Mouse (Mus musculus): Measurements from ENCODE around the gene Slc5a6. TPM values are rescaled to one million over a fixed set of nuclear protein-coding genes. Genes with fewer than 3 reads are reported as not detected.

Slc5a6 gene
- polyA plus RNA-seq, 1 experiment = 81.5 TPM

GRCm38 (mm10) chr5:31000122-31000521, 48.6 kb downstream of the Slc5a6 start:
- Histone ChIP-seq H3K27me3 (replicated peaks; ENCODE audit: control insufficient read depth, insufficient read depth, low read length) (no peaks in the 10 kb centered on the region), H3K27ac (ENCODE audit: insufficient read depth, low read depth, low read length) (no peak overlapping the region), H3K4me3 (ENCODE audit: insufficient read depth, low read depth, low read length) (no peak overlapping the region), H3K4me1 (ENCODE audit: control insufficient read depth, insufficient read depth, low read length) (peaks cover under 1% of the 10 kb centered on the region; the same call in 1 of the 2 replicates), H3K36me3 (ENCODE audit: control insufficient read depth, insufficient read depth, low read length) (no peaks in the 10 kb centered on the region)
- no peak for DNase-seq
- WGBS = 61% methylated on average over 7 of the region's 7 CpGs
- TF ChIP-seq CTCF (conservative IDR thresholded peaks at IDR 0.05; ENCODE audit: insufficient read depth, insufficient read length, low read depth, low read length) (no peak), POLR2A (IDR thresholded peaks at IDR 0.05; ENCODE audit: low read depth, low read length) (no peak)

GRCm38 (mm10) chr5:30999324-30999723, 49.4 kb downstream of the Slc5a6 start:
- Histone ChIP-seq H3K4me3 (ENCODE audit: insufficient read depth, low read depth, low read length) (no peak overlapping the region), H3K4me1 (ENCODE audit: control insufficient read depth, insufficient read depth, low read length) (peaks cover 2% of the 10 kb centered on the region; the same call in 1 of the 2 replicates), H3K36me3 (ENCODE audit: control insufficient read depth, insufficient read depth, low read length) (no peaks in the 10 kb centered on the region), H3K27me3 (replicated peaks; ENCODE audit: control insufficient read depth, insufficient read depth, low read length) (no peaks in the 10 kb centered on the region), H3K27ac (ENCODE audit: insufficient read depth, low read depth, low read length) (no peak overlapping the region)
- 84% methylated on average over 5 of the region's 5 CpGs for WGBS
- TF ChIP-seq POLR2A (IDR thresholded peaks at IDR 0.05; ENCODE audit: low read depth, low read length) (no peak), CTCF (conservative IDR thresholded peaks at IDR 0.05; ENCODE audit: insufficient read depth, insufficient read length, low read depth, low read length) (no peak)
- DNase-seq = no peak

GRCm38 (mm10) chr5:30998306-30998705, 50.4 kb downstream of the Slc5a6 start:
- TF ChIP-seq POLR2A (IDR thresholded peaks at IDR 0.05; ENCODE audit: low read depth, low read length) (no peak), CTCF (conservative IDR thresholded peaks at IDR 0.05; ENCODE audit: insufficient read depth, insufficient read length, low read depth, low read length) (peak; percentile 90)
- 28% methylated on average over 5 of the region's 5 CpGs for WGBS
- peaks cover 2% of the 10 kb centered on the region; the same call in 1 of the 2 replicates for H3K4me1 ChIP-seq (ENCODE audit: control insufficient read depth, insufficient read depth, low read length)
- H3K36me3 ChIP-seq (ENCODE audit: control insufficient read depth, insufficient read depth, low read length) = no peaks in the 10 kb centered on the region
- H3K27me3 ChIP-seq (replicated peaks; ENCODE audit: control insufficient read depth, insufficient read depth, low read length) = no peaks in the 10 kb centered on the region
- no peak overlapping the region for H3K27ac ChIP-seq (ENCODE audit: insufficient read depth, low read depth, low read length)
- DNase-seq = peak; percentile 56
- no peak overlapping the region for H3K4me3 ChIP-seq (ENCODE audit: insufficient read depth, low read depth, low read length)

GRCm38 (mm10) chr5:30994910-30995635, 53.7 kb downstream of the Slc5a6 start:
- Histone ChIP-seq H3K4me1 (ENCODE audit: control insufficient read depth, insufficient read depth, low read length) (peaks cover 2% of the 10 kb centered on the region; the same call in 1 of the 2 replicates), H3K27ac (ENCODE audit: insufficient read depth, low read depth, low read length) (no peak overlapping the region), H3K4me3 (ENCODE audit: insufficient read depth, low read depth, low read length) (no peak overlapping the region), H3K36me3 (ENCODE audit: control insufficient read depth, insufficient read depth, low read length) (no peaks in the 10 kb centered on the region), H3K27me3 (replicated peaks; ENCODE audit: control insufficient read depth, insufficient read depth, low read length) (no peaks in the 10 kb centered on the region)
- 54% methylated on average over 11 of the region's 11 CpGs for WGBS
- DNase-seq = no peak
- TF ChIP-seq POLR2A (IDR thresholded peaks at IDR 0.05; ENCODE audit: low read depth, low read length) = no peak
- no peak for TF ChIP-seq CTCF (conservative IDR thresholded peaks at IDR 0.05; ENCODE audit: insufficient read depth, insufficient read length, low read depth, low read length)

- 81% methylated on average over 3 of the region's 3 CpGs for WGBS
- Histone ChIP-seq H3K4me3 (ENCODE audit: insufficient read depth, low read depth, low read length) (no peak overlapping the region), H3K36me3 (ENCODE audit: control insufficient read depth, insufficient read depth, low read length) (no peaks in the 10 kb centered on the region), H3K27me3 (replicated peaks; ENCODE audit: control insufficient read depth, insufficient read depth, low read length) (no peaks in the 10 kb centered on the region), H3K4me1 (ENCODE audit: control insufficient read depth, insufficient read depth, low read length) (peaks cover 2% of the 10 kb centered on the region; the same call in 1 of the 2 replicates), H3K27ac (ENCODE audit: insufficient read depth, low read depth, low read length) (no peak overlapping the region)
- DNase-seq = no peak
- TF ChIP-seq POLR2A (IDR thresholded peaks at IDR 0.05; ENCODE audit: low read depth, low read length) (no peak), CTCF (conservative IDR thresholded peaks at IDR 0.05; ENCODE audit: insufficient read depth, insufficient read length, low read depth, low read length) (no peak)
These were observed 54.6 kb downstream of the Slc5a6 start for GRCm38 (mm10) chr5:30994074-30994473.

- WGBS = 85% methylated on average over 5 of the region's 5 CpGs
- Histone ChIP-seq H3K27me3 (replicated peaks; ENCODE audit: control insufficient read depth, insufficient read depth, low read length) (no peaks in the 10 kb centered on the region), H3K27ac (ENCODE audit: insufficient read depth, low read depth, low read length) (no peak overlapping the region), H3K4me1 (ENCODE audit: control insufficient read depth, insufficient read depth, low read length) (peaks cover 2% of the 10 kb centered on the region; the same call in 1 of the 2 replicates), H3K4me3 (ENCODE audit: insufficient read depth, low read depth, low read length) (no peak overlapping the region), H3K36me3 (ENCODE audit: control insufficient read depth, insufficient read depth, low read length) (no peaks in the 10 kb centered on the region)
- DNase-seq = no peak
- TF ChIP-seq CTCF (conservative IDR thresholded peaks at IDR 0.05; ENCODE audit: insufficient read depth, insufficient read length, low read depth, low read length) (no peak), POLR2A (IDR thresholded peaks at IDR 0.05; ENCODE audit: low read depth, low read length) (no peak)
These were observed 55.6 kb downstream of the Slc5a6 start for GRCm38 (mm10) chr5:30992980-30993676.

Other genes starting within 250 kb of the Slc5a6 start
- 44.3 and 45.3 TPM in 2 replicates for gene Mapre3, start 234.3 kb downstream of the Slc5a6 start, polyA plus RNA-seq (2012; rRNA removed)
- gene Tmem214, start 180.9 kb downstream of the Slc5a6 start, polyA plus RNA-seq (2012; rRNA removed) = 81.3 and 92.5 TPM in 2 replicates
- gene Agbl5, start 160.2 kb downstream of the Slc5a6 start, polyA plus RNA-seq (2012; rRNA removed) = 22.6 and 24.1 TPM in 2 replicates
- 377 and 422 TPM in 2 replicates for gene Ost4, start 141.1 kb downstream of the Slc5a6 start, polyA plus RNA-seq (2012; rRNA removed)
- 55.6 and 63.8 TPM in 2 replicates for gene Emilin1, start 135.5 kb downstream of the Slc5a6 start, polyA plus RNA-seq (2012; rRNA removed)
- gene Khk, start 127.5 kb downstream of the Slc5a6 start, polyA plus RNA-seq (2012; rRNA removed) = 1,147 and 1,266 TPM in 2 replicates
- 387 and 411 TPM in 2 replicates for gene Cgref1, start 103.3 kb downstream of the Slc5a6 start, polyA plus RNA-seq (2012; rRNA removed)
- 346 and 372 TPM in 2 replicates for gene Preb, start 88.6 kb downstream of the Slc5a6 start, polyA plus RNA-seq (2012; rRNA removed)
- 0.16 and 0.22 TPM in 2 replicates for gene Tcf23, start 80.3 kb downstream of the Slc5a6 start, polyA plus RNA-seq (2012; rRNA removed)
- 295 and 320 TPM in 2 replicates for gene Atraid, start 612 bp downstream of the Slc5a6 start, polyA plus RNA-seq (2012; rRNA removed)
- gene Cad, start 5.9 kb upstream of the Slc5a6 start, polyA plus RNA-seq (2012; rRNA removed) = 12.4 and 14.2 TPM in 2 replicates
- not detected in 2 replicates for gene Dnajc5g, start 57.4 kb upstream of the Slc5a6 start, polyA plus RNA-seq (2012; rRNA removed)
- 0.14 and 0.24 TPM in 2 replicates for gene Slc30a3, start 59.3 kb upstream of the Slc5a6 start, polyA plus RNA-seq (2012; rRNA removed)
- 0.05 and 3.9 TPM in 2 replicates for gene Trim54, start 67.8 kb upstream of the Slc5a6 start, polyA plus RNA-seq (2012; rRNA removed)
- gene Ucn, start 89.9 kb upstream of the Slc5a6 start, polyA plus RNA-seq (2012; rRNA removed) = not detected in 2 replicates
- 212 and 233 TPM in 2 replicates for gene Mpv17, start 105.3 kb upstream of the Slc5a6 start, polyA plus RNA-seq (2012; rRNA removed)
- 1.6 and 2.1 TPM in 2 replicates for gene Gm29609, start 131.0 kb upstream of the Slc5a6 start, polyA plus RNA-seq (2012; rRNA removed)
- 47.8 and 49.2 TPM in 2 replicates for gene Gtf3c2, start 131.2 kb upstream of the Slc5a6 start, polyA plus RNA-seq (2012; rRNA removed)
- 94.1 and 95.5 TPM in 2 replicates for gene Snx17, start 144.3 kb upstream of the Slc5a6 start, polyA plus RNA-seq (2012; rRNA removed)
- 54.1 and 61.0 TPM in 2 replicates for gene Eif2b4, start 144.5 kb upstream of the Slc5a6 start, polyA plus RNA-seq (2012; rRNA removed)
- gene Zfp513, start 153.4 kb upstream of the Slc5a6 start, polyA plus RNA-seq (2012; rRNA removed) = 22.9 and 29.8 TPM in 2 replicates
- 41.1 and 43.2 TPM in 2 replicates for gene Ppm1g, start 171.8 kb upstream of the Slc5a6 start, polyA plus RNA-seq (2012; rRNA removed)
- gene Nrbp1, start 191.9 kb upstream of the Slc5a6 start, polyA plus RNA-seq (2012; rRNA removed) = 126 and 130 TPM in 2 replicates
- gene Gm9970, start 192.3 kb upstream of the Slc5a6 start, polyA plus RNA-seq (2012; rRNA removed) = 0.45 and 0.96 TPM in 2 replicates
- gene Krtcap3, start 202.8 kb upstream of the Slc5a6 start, polyA plus RNA-seq (2012; rRNA removed) = 19.7 and 23.6 TPM in 2 replicates
- gene Ift172, start 242.2 kb upstream of the Slc5a6 start, polyA plus RNA-seq (2012; rRNA removed) = 33.2 and 34.2 TPM in 2 replicates
- 8.8 and 14.0 TPM in 2 replicates for gene Fndc4, start 247.2 kb upstream of the Slc5a6 start, polyA plus RNA-seq (2012; rRNA removed)
- gene Gckr, start 248.5 kb upstream of the Slc5a6 start, polyA plus RNA-seq (2012; rRNA removed) = 0.09 and 0.38 TPM in 2 replicates

All from kidney, adult 2 months (tissue).